Mouse (Mus musculus) layer of hippocampus, adult 2 months (tissue): ENCODE data around the gene Theg. TPM values are rescaled to one million over a fixed set of nuclear protein-coding genes. Genes with fewer than 3 reads are reported as not detected.
A peak's percentile ranks its signal among the peaks of the same experiment; 100 is the strongest.

Experiments used
- DNase-seq, 2 experiments: peaks; one replicate each; pipeline ENCODE4 v3.0.0; 2022; ENCODE audit warnings: low spot score in 2 of 2
- H3K27ac ChIP-seq: fragments of 200-600 bp; 2 replicates; pipeline ENCODE4 v1.8.1; 2022
- H3K4me3 ChIP-seq: fragments of 200-600 bp; 2 replicates; pipeline ENCODE4 v1.8.1; 2022; ENCODE audit warnings: mild to moderate bottlenecking
- CTCF ChIP-seq: fragments of 200-600 bp; conservative IDR thresholded peaks from 2 replicates; pipeline ENCODE4 v1.8.1; 2022; ENCODE audit warnings: antibody characterized with exemption, mild to moderate bottlenecking, moderate library complexity
- total RNA-seq, 2 experiments: library from RNA; stranded (reverse); gene quantifications; 2 replicates each; pipeline ENCODE4 v1.2.3; 2021

The Theg gene
- total RNA-seq, 2 experiments from 2014 or later = 1.2 TPM; not detected in 1

GRCm38 (mm10) chr10:79612192-79613135 lies 25.3 kb upstream of the Theg start:
- TF ChIP-seq CTCF = peak; percentile 65
- DNase-seq = no peak
- H3K4me3 ChIP-seq = peak overlapping the region; percentile 62
- peak overlapping the region; percentile 81; the same call in 1 of the 2 replicates for H3K27ac ChIP-seq

GRCm38 (mm10) chr10:79611296-79611695 lies 24.2 kb upstream of the Theg start:
- H3K27ac ChIP-seq = no peak overlapping the region
- no peak overlapping the region for H3K4me3 ChIP-seq
- DNase-seq = no peak
- no peak for TF ChIP-seq CTCF

- DNase-seq = no peak
- no peak for TF ChIP-seq CTCF
- Histone ChIP-seq H3K4me3 (no peak overlapping the region), H3K27ac (peak overlapping the region; percentile 0; the same call in 1 of the 2 replicates)
Measured at GRCm38 (mm10) chr10:79609276-79609675, 22.1 kb upstream of the Theg start.

GRCm38 (mm10) chr10:79607892-79608291 lies 20.8 kb upstream of the Theg start:
- no peak for TF ChIP-seq CTCF
- no peak overlapping the region for H3K4me3 ChIP-seq
- H3K27ac ChIP-seq = no peak overlapping the region
- no peak for DNase-seq

GRCm38 (mm10) chr10:79606537-79606936 lies 19.4 kb upstream of the Theg start:
- no peak for DNase-seq
- Histone ChIP-seq H3K27ac (0 out of 2 replicates have a peak overlapping the region, but pooled peaks have one; percentile 18), H3K4me3 (no peak overlapping the region)
- no peak for TF ChIP-seq CTCF

GRCm38 (mm10) chr10:79597936-79598230 lies 10.8 kb upstream of the Theg start:
- TF ChIP-seq CTCF = no peak
- Histone ChIP-seq H3K27ac (peak overlapping the region; percentile 92), H3K4me3 (no peak overlapping the region)
- no peak for DNase-seq

GRCm38 (mm10) chr10:79597051-79597935 lies 10.2 kb upstream of the Theg start:
- TF ChIP-seq CTCF = no peak
- Histone ChIP-seq H3K27ac (peak overlapping the region; percentile 92), H3K4me3 (no peak overlapping the region)
- DNase-seq = peak; percentile 68 to 74

- Histone ChIP-seq H3K4me3 (no peak overlapping the region), H3K27ac (peak overlapping the region; percentile 92; the same call in 1 of the 2 replicates)
- no peak for TF ChIP-seq CTCF
- DNase-seq = no peak
Measured at GRCm38 (mm10) chr10:79595590-79595929, 8.4 kb upstream of the Theg start.

GRCm38 (mm10) chr10:79594872-79595589 lies 7.9 kb upstream of the Theg start:
- DNase-seq = peak; percentile 63 to 66
- Histone ChIP-seq H3K27ac (no peak overlapping the region), H3K4me3 (no peak overlapping the region)
- TF ChIP-seq CTCF = peak; percentile 94

- no peak for DNase-seq
- no peak for TF ChIP-seq CTCF
- no peak overlapping the region for H3K4me3 ChIP-seq
- H3K27ac ChIP-seq = no peak overlapping the region
Measured at GRCm38 (mm10) chr10:79594111-79594510, 7.0 kb upstream of the Theg start.

GRCm38 (mm10) chr10:79590702-79591101 lies 3.6 kb upstream of the Theg start:
- TF ChIP-seq CTCF = no peak
- no peak overlapping the region for H3K27ac ChIP-seq
- DNase-seq = no peak

GRCm38 (mm10) chr10:79587752-79588126 lies 608 bp upstream of the Theg start:
- no peak for TF ChIP-seq CTCF
- Histone ChIP-seq H3K4me3 (no peak overlapping the region), H3K27ac (no peak overlapping the region)
- DNase-seq = no peak

More at GRCm38 (mm10) chr10:79590702-79591101, 3.6 kb upstream of the Theg start:
- H3K4me3 ChIP-seq = no peak overlapping the region
